Mouse (Mus musculus) kidney, embryonic 15.5 days (tissue): ENCODE measurements at regions not wholly inside any gene's neighbourhood (a gene's known extent, or its start where the extent isn't known, plus 50 kb on each side); places are given as distances from the start of the nearest gene placed in this dataset.

Experiments
- ATAC-seq: fragments of 200-750 bp; cut with Nextera tagmentation; replicated peaks from 2 replicates; pipeline ENCODE4 v1.8.0; 2017; ENCODE audit warnings: moderate TSS enrichment; ENCODE audit not compliant: low FRiP score
- H3K27ac ChIP-seq: fragments of 300-500 bp; sonication (generic); 2 replicates; pipeline ENCODE4 v1.5.1; 2015; ENCODE audit warnings: mild to moderate bottlenecking, inconsistent platforms
- H3K27me3 ChIP-seq: fragments of 300-500 bp; sonication (generic); 2 replicates; pipeline ENCODE4 v1.6.1; 2015; ENCODE audit warnings: inconsistent platforms
- H3K36me3 ChIP-seq: fragments of 300-500 bp; sonication (generic); 2 replicates; pipeline ENCODE4 v1.6.1; 2015; ENCODE audit warnings: inconsistent platforms
- H3K4me1 ChIP-seq: fragments of 300-500 bp; sonication (generic); 2 replicates; pipeline ENCODE4 v1.6.1; 2015; ENCODE audit warnings: inconsistent platforms
- H3K4me2 ChIP-seq: fragments of 300-500 bp; sonication (generic); 2 replicates; pipeline ENCODE4 v1.6.1; 2015; ENCODE audit warnings: moderate library complexity, mild to moderate bottlenecking, inconsistent platforms
- H3K4me3 ChIP-seq: fragments of 300-500 bp; sonication (generic); replicated peaks from 2 replicates; pipeline ENCODE4 v1.5.1; 2015; ENCODE audit warnings: mild to moderate bottlenecking, inconsistent platforms
- H3K9ac ChIP-seq: fragments of 300-500 bp; sonication (generic); 2 replicates; pipeline ENCODE4 v1.6.1; 2015; ENCODE audit warnings: mild to moderate bottlenecking, inconsistent platforms
- H3K9me3 ChIP-seq: fragments of 300-500 bp; sonication (generic); replicated peaks from 2 replicates; pipeline ENCODE4 v1.6.1; 2016; ENCODE audit warnings: inconsistent platforms
- WGBS: fragments of 180-500 bp; shearing (Covaris S2); methylation state at CpG from one replicate; pipeline ENCODE4 v1.1.7; 2015; ENCODE audit warnings: mixed read lengths; 5-methylcytosine and 5-hydroxymethylcytosine counted together

- 88% methylated on average over 3 of the region's 3 CpGs for WGBS
- no peaks in the 10 kb centered on the region for H3K9me3 ChIP-seq
- no peak overlapping the region for H3K27ac ChIP-seq
- no peaks in the 10 kb centered on the region for H3K36me3 ChIP-seq
- peaks cover 19% of the 10 kb centered on the region for H3K4me1 ChIP-seq
- H3K4me2 ChIP-seq, result no peak overlapping the region
- ATAC-seq, result no peak
- no peaks in the 10 kb centered on the region for H3K27me3 ChIP-seq
- H3K4me3 ChIP-seq, result no peak overlapping the region
- H3K9ac ChIP-seq, result no peak overlapping the region
These were observed 446.2 kb downstream of the Ptpru start for GRCm38 (mm10) chr4:131391924-131392297.

DNA sequence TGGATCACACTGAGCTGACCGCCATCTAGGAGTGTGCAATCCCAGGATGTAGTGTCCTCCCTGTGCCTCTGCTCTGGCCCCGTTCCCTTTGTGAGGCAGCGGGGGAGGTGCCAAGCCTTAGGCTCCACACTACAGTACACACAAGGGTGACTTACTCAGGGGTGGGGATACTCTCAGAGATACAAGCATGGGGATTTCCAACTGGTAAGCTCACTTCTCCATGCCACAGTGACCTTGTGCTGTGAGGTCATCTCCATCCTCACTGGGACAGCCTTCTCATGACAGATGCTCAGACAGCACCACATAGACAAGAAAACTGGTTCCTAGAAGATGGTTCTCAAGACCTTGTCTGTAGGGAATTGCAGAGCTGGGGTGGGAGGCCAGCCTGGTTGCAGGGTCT, 445.6 kb downstream of the Ptpru start:
- Histone ChIP-seq H3K27me3 (no peaks in the 10 kb centered on the region), H3K4me3 (no peak overlapping the region), H3K36me3 (no peaks in the 10 kb centered on the region), H3K9me3 (no peaks in the 10 kb centered on the region), H3K4me2 (no peak overlapping the region), H3K4me1 (peaks cover 19% of the 10 kb centered on the region), H3K9ac (no peak overlapping the region), H3K27ac (no peak overlapping the region)
- ATAC-seq, result 0 out of 2 replicates have a peak, but pooled peaks have one; percentile 18
- WGBS, result 75% methylated on average over 3 of the region's 3 CpGs

DNA sequence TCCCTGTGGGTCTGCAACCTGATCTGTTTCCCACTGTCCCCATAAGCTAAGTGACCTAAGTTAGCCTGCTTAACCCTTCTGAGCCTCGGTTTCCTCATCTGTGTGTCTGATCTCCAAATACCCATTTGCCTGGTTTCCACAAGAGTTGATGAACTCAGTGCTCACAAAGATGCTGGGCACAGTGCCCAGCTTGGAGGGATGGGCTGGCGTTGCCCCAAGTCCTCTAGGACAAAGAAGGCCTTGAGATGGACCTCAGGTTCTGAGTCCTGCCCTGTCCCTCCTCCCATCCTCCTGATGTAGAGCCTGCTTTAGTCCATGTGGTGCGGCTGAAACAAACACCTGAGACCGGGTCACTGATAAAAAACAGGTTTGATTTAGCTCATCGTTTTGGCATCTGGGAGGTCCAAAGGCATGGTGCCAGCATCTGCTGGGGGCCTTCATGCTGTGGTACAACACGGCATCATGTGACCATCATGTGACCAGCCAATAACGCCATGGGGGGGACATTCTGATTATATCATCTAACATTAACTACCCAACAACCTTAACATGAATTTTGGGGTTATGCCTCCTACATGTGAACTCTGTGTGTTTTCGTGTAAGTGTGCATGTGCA, 441.8 kb downstream of the Ptpru start:
- H3K4me3 ChIP-seq, result no peak overlapping the region
- H3K4me2 ChIP-seq, result no peak overlapping the region
- no peak for ATAC-seq
- H3K9me3 ChIP-seq, result no peaks in the 10 kb centered on the region
- H3K27ac ChIP-seq, result no peak overlapping the region
- 87% methylated on average over 8 of the region's 8 CpGs for WGBS
- no peaks in the 10 kb centered on the region for H3K36me3 ChIP-seq
- H3K4me1 ChIP-seq, result peaks cover 18% of the 10 kb centered on the region
- no peaks in the 10 kb centered on the region for H3K27me3 ChIP-seq
- no peak overlapping the region for H3K9ac ChIP-seq

DNA sequence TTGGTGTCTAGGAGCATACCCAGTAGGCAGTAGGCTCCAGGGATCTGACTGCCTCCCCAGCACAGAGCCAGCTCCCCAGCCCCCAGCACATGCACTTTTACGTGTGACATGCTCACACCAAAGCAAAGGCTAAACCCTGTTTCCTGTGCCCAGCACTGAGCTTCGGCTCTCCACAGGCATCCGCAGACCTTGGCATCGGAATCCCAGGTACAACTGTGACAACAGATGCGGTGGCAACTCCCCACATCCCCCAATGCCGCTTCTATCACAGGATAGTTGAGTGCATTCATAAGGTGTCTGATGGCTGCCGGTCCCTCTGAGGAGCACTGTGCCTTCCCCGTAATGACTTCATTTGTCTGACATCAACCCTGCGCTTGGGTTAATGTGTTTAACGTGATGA, 440.9 kb downstream of the Ptpru start:
- WGBS, result 83% methylated on average over 10 of the region's 10 CpGs
- Histone ChIP-seq H3K4me1 (peaks cover 11% of the 10 kb centered on the region), H3K4me2 (no peak overlapping the region), H3K27me3 (no peaks in the 10 kb centered on the region), H3K27ac (no peak overlapping the region), H3K9me3 (no peaks in the 10 kb centered on the region), H3K9ac (no peak overlapping the region), H3K4me3 (no peak overlapping the region), H3K36me3 (no peaks in the 10 kb centered on the region)
- ATAC-seq, result no peak

GRCm38 (mm10) chr4:131400756-131401155, 437.3 kb downstream of the Ptpru start:
- Histone ChIP-seq H3K27ac (no peak overlapping the region), H3K9me3 (no peaks in the 10 kb centered on the region), H3K4me3 (no peak overlapping the region), H3K4me2 (no peak overlapping the region), H3K9ac (no peak overlapping the region), H3K36me3 (no peaks in the 10 kb centered on the region), H3K27me3 (no peaks in the 10 kb centered on the region), H3K4me1 (peaks cover 12% of the 10 kb centered on the region)
- 0 out of 2 replicates have a peak, but pooled peaks have one; percentile 46 for ATAC-seq
- 19% methylated on average over 11 of the region's 11 CpGs for WGBS

DNA sequence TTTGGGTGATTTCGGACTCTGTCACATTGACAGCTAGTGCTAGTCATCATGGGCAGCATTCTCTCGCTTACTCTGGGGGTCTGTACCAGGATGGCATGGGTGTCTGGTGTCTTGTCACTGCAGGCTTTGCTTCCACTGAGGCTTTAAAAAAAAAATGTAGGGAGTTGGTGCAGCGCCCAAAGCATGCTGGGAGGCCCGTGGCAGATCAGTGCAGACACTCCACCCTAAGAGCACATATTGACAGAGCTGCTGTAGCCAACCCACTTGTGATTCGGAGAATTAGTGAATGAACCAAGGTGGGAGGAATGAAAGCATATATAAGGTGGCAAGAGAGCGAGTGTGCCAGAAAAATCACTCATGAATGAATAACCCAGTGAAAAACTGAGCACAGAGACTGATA, 436.8 kb downstream of the Ptpru start:
- H3K4me1 ChIP-seq, result peaks cover 17% of the 10 kb centered on the region
- no peak overlapping the region for H3K4me3 ChIP-seq
- H3K27ac ChIP-seq, result no peak overlapping the region
- H3K36me3 ChIP-seq, result no peaks in the 10 kb centered on the region
- no peak overlapping the region for H3K4me2 ChIP-seq
- WGBS, result 86% methylated on average over 6 of the region's 6 CpGs
- H3K9ac ChIP-seq, result no peak overlapping the region
- ATAC-seq, result no peak
- no peaks in the 10 kb centered on the region for H3K27me3 ChIP-seq
- H3K9me3 ChIP-seq, result no peaks in the 10 kb centered on the region

GRCm38 (mm10) chr4:131405376-131406017, 432.6 kb downstream of the Ptpru start:
- H3K36me3 ChIP-seq, result no peaks in the 10 kb centered on the region
- no peak overlapping the region for H3K9ac ChIP-seq
- H3K9me3 ChIP-seq, result no peaks in the 10 kb centered on the region
- peaks cover 40% of the 10 kb centered on the region for H3K4me1 ChIP-seq
- H3K27me3 ChIP-seq, result no peaks in the 10 kb centered on the region
- no peak overlapping the region for H3K4me2 ChIP-seq
- WGBS, result 43% methylated on average over 12 of the region's 12 CpGs
- no peak overlapping the region for H3K4me3 ChIP-seq
- no peak for ATAC-seq
- peak overlapping the region; percentile 32; the same call in 1 of the 2 replicates for H3K27ac ChIP-seq

- WGBS, result 20% methylated on average over 3 of the region's 3 CpGs
- Histone ChIP-seq H3K4me2 (no peak overlapping the region), H3K9me3 (no peaks in the 10 kb centered on the region), H3K36me3 (no peaks in the 10 kb centered on the region), H3K4me3 (no peak overlapping the region), H3K9ac (no peak overlapping the region), H3K27me3 (no peaks in the 10 kb centered on the region; the same call in 1 of the 2 replicates), H3K27ac (0 out of 2 replicates have a peak overlapping the region, but pooled peaks have one; percentile 48), H3K4me1 (peaks cover 34% of the 10 kb centered on the region)
- ATAC-seq, result no peak
These were observed 430.6 kb downstream of the Ptpru start for GRCm38 (mm10) chr4:131407464-131407863.

DNA sequence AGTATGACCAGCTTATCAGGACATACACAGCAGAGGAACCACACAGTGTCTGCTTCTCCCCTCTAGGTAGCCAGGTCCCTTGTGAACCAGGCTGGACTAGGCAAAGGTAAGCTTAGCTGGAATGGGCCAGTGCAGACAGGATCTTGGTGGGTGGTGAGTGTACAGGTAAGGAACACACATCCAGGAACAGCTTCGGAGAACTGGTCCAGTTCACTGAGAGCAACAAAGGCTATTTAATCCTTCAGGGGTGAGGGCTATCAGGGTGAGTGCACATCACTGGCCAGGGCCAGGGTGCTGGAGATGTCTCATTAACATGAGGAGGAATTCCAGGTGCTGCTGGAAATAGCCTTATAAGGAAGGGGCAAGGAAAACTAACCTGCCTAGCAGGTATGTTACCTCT, 429.4 kb downstream of the Ptpru start:
- peak overlapping the region; percentile 80 for H3K27ac ChIP-seq
- no peak overlapping the region for H3K4me2 ChIP-seq
- no peak overlapping the region for H3K9ac ChIP-seq
- no peak overlapping the region for H3K4me3 ChIP-seq
- 45% methylated on average over 1 of the region's 1 CpGs for whole genome bisulfite sequencing
- H3K36me3 ChIP-seq, result no peaks in the 10 kb centered on the region
- peaks cover 34% of the 10 kb centered on the region for H3K4me1 ChIP-seq
- ATAC-seq, result peak; percentile 73
- no peaks in the 10 kb centered on the region for H3K9me3 ChIP-seq
- H3K27me3 ChIP-seq, result no peaks in the 10 kb centered on the region; the same call in 1 of the 2 replicates

DNA sequence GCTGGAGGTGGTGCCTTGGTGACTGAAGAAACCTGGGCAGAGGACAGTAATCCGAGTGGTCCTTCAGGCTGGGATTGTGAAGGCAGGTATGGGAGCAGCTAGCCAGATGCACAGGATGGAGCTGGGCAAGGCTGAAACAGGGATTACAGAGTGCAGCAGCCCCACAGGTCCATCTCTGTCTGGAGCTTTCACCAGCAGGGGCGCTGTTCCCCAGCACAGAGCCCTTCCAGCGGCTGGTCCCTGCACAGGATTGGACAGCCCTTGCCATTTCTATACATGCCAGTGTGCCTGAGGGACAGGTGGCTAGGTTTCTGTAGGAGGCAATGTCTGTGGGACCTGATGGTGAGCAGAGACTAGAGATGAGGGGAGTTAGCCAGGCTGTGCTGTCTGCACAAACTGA, 428.3 kb downstream of the Ptpru start:
- 44% methylated on average over 3 of the region's 3 CpGs for WGBS

GRCm38 (mm10) chr4:131411936-131412335, 426.2 kb downstream of the Ptpru start:
- Histone ChIP-seq H3K4me1 (peaks cover 18% of the 10 kb centered on the region), H3K4me3 (no peak overlapping the region), H3K4me2 (no peak overlapping the region), H3K27ac (no peak overlapping the region), H3K36me3 (no peaks in the 10 kb centered on the region), H3K9me3 (no peaks in the 10 kb centered on the region), H3K9ac (no peak overlapping the region), H3K27me3 (no peaks in the 10 kb centered on the region; the same call in 1 of the 2 replicates)
- 55% methylated on average over 4 of the region's 4 CpGs for WGBS
- ATAC-seq, result no peak

More for the DNA sequence above, 428.3 kb downstream of the Ptpru start:
- Histone ChIP-seq H3K4me1 (peaks cover 34% of the 10 kb centered on the region), H3K4me3 (no peak overlapping the region), H3K27ac (no peak overlapping the region), H3K27me3 (no peaks in the 10 kb centered on the region; the same call in 1 of the 2 replicates), H3K9ac (no peak overlapping the region), H3K4me2 (no peak overlapping the region), H3K36me3 (no peaks in the 10 kb centered on the region), H3K9me3 (no peaks in the 10 kb centered on the region)
- ATAC-seq, result 0 out of 2 replicates have a peak, but pooled peaks have one; percentile 24

DNA sequence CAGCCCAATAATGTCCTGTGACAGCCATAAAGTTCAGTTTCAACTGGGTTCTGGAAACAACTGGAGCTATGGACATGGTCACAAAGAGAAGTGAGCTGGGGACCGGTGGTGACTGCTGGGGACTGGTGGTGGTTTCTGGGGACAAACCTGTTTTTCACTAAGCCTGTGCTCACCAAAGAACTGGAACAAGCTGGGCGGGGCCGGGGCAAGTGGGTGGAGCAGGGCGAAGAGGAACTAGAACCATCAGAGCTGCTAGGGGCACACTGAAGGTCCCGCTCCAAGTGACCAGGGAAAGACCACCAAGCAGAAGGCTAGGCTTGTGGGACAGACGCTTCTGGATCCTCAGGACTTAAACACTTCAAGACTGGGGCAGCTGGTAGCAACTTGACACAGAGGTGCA, 424.7 kb downstream of the Ptpru start:
- no peak overlapping the region for H3K9ac ChIP-seq
- no peak overlapping the region for H3K27ac ChIP-seq
- H3K4me2 ChIP-seq, result no peak overlapping the region
- ATAC-seq, result no peak
- no peaks in the 10 kb centered on the region for H3K36me3 ChIP-seq
- H3K4me3 ChIP-seq, result no peak overlapping the region
- H3K4me1 ChIP-seq, result peaks cover 6% of the 10 kb centered on the region; the same call in 1 of the 2 replicates
- H3K9me3 ChIP-seq, result no peaks in the 10 kb centered on the region
- WGBS, result 75% methylated on average over 6 of the region's 6 CpGs
- no peaks in the 10 kb centered on the region; the same call in 1 of the 2 replicates for H3K27me3 ChIP-seq
